Mouse (Mus musculus) ES-E14 (cell line): ENCODE measurements at regions not wholly inside any gene's neighbourhood (a gene's known extent, or its start where the extent isn't known, plus 50 kb on each side); places are given as distances from the start of the nearest gene placed in this dataset.

Experiments
- DNase-seq: peaks from one replicate; pipeline ENCODE4 v3.0.0-alpha.2; 2013; ENCODE audit warnings: low read depth, low spot score
- H3K27ac ChIP-seq: 2 replicates; pipeline ENCODE4 v1.5.1; 2012; ENCODE audit warnings: low read depth, mild to moderate bottlenecking, low read length, moderate library complexity, mixed read lengths; ENCODE audit not compliant: poor library complexity, insufficient read depth, severe bottlenecking
- H3K36me3 ChIP-seq: 2 replicates; pipeline ENCODE4 v1.6.1; 2012; ENCODE audit warnings: mild to moderate bottlenecking, low read length, moderate library complexity, mixed read lengths; ENCODE audit not compliant: control insufficient read depth, poor library complexity, insufficient read depth, severe bottlenecking
- H3K4me1 ChIP-seq, 2 experiments: fragments of 150-350 bp in 1 of 2; sonication (generic) in 1 of 2; 2 replicates each; pipeline ENCODE4 v1.6.1; 2012; ENCODE audit warnings: low read length in 2 of 2, mild to moderate bottlenecking in 1 of 2, mixed read lengths in 1 of 2; ENCODE audit not compliant: control insufficient read depth in 2 of 2, insufficient read depth in 2 of 2, poor library complexity in 1 of 2
- H3K4me3 ChIP-seq, 2 experiments: fragments of 150-350 bp in 1 of 2; sonication (generic) in 1 of 2; 2 replicates each; pipeline ENCODE4 v1.5.1; 2012; ENCODE audit warnings: low read length in 2 of 2, low read depth in 1 of 2, mild to moderate bottlenecking in 1 of 2, mixed read lengths in 1 of 2; ENCODE audit not compliant: insufficient read depth in 1 of 2, poor library complexity in 1 of 2, severe bottlenecking in 1 of 2
- H3K9ac ChIP-seq: 2 replicates; pipeline ENCODE4 v1.6.1; 2012; ENCODE audit warnings: low read depth, mild to moderate bottlenecking, low read length, mixed read lengths; ENCODE audit not compliant: poor library complexity, insufficient read depth, severe bottlenecking
- H3K9me3 ChIP-seq: fragments of 150-350 bp; sonication (generic); 2 replicates; pipeline ENCODE4 v1.6.1; 2012; ENCODE audit warnings: low read depth, mild to moderate bottlenecking, low read length; ENCODE audit not compliant: control insufficient read depth, insufficient read depth
- CHD2 ChIP-seq: IDR thresholded peaks from 2 replicates; pipeline ENCODE4 v1.6.1; 2014; ENCODE audit warnings: mild to moderate bottlenecking, low read depth, low read length, inconsistent platforms
- HCFC1 ChIP-seq: IDR thresholded peaks from 2 replicates; pipeline ENCODE4 v1.6.1; 2012; ENCODE audit warnings: low read length, inconsistent platforms, borderline replicate concordance; ENCODE audit not compliant: insufficient read depth
- MAFK ChIP-seq: IDR thresholded peaks from 2 replicates; pipeline ENCODE4 v1.6.1; 2014; ENCODE audit warnings: mild to moderate bottlenecking, low read depth, low read length, inconsistent platforms; ENCODE audit not compliant: insufficient read depth
- ZC3H11A ChIP-seq: IDR thresholded peaks from 2 replicates; pipeline ENCODE4 v1.6.1; 2012; ENCODE audit warnings: low read depth, mild to moderate bottlenecking, inconsistent platforms, low read length, borderline replicate concordance
- ZNF384 ChIP-seq: IDR thresholded peaks from 2 replicates; pipeline ENCODE4 v1.6.1; 2012; ENCODE audit warnings: low read depth, low read length, inconsistent platforms
- in situ Hi-C, 2 experiments: fragments of 600-800 bp; cut with MboI; formaldehyde crosslinking; loops; one replicate each; pipeline ENCODE4 v1.15.1; 2025; ENCODE audit warnings: low sequenced_read_pairs in 2 of 2, inconsistent platforms in 1 of 2; ENCODE audit not compliant: unreplicated experiment in 2 of 2

DNA sequence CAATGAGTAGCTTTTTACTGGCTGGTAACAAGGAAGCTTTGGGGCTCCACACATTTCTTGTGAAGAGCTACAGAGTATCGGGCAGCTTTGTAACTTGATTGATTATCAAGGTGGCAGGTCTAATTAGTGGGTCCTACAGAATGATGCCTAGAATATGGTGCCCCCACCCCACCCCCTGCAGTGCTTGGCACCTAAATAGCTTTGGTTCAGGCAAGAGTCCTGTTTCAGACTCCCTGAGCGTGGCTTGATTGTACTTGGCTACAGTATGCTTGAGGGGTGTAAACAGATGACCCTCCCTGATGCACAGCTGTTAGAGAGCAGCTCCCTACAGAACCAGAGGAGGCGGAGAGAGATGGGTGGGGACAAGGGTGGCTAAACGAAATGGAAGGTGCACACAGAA, 145.7 kb upstream of the Npvf start:
- H3K9ac ChIP-seq: no peak overlapping the region
- no peak for TF ChIP-seq ZC3H11A
- no peak for TF ChIP-seq HCFC1
- TF ChIP-seq MAFK: no peak
- no peak for TF ChIP-seq ZNF384
- TF ChIP-seq CHD2: no peak
- DNase-seq: no peak
- no peaks in the 10 kb centered on the region for H3K4me1 ChIP-seq
- H3K4me3 ChIP-seq: no peak overlapping the region
- H3K36me3 ChIP-seq: no peaks in the 10 kb centered on the region
- no peak overlapping the region for H3K27ac ChIP-seq
- no peaks in the 10 kb centered on the region for H3K9me3 ChIP-seq
- in situ Hi-C loops: loop anchor here in 1 of 2 experiments (25.0 kb wide), 1 partner anchor 362 kb away; no protein-coding TSS in a partner anchor

DNA sequence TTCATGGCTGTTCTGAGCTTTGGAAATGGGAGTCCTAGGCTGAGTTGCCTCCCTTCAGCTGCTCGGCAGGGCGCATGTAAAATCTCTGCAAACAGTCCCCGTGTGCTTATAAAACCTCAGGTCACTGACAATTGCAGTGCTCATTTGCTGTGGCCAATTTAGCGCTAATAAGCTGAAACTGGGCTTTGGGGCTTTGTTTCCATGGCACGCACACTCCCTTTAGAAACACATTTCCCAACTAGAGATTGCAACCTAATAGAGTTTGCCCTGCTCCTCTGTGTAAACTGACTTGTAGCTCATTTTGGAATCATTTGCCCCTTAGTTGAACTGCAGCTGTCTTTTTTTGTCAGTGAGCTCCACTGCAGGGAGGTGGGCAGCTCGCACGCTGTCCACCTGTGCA, 148.7 kb upstream of the Npvf start:
- no peak for DNase-seq
- H3K36me3 ChIP-seq: no peaks in the 10 kb centered on the region
- in situ Hi-C loops: loop anchor here in 1 of 2 experiments (25.0 kb wide), 1 partner anchor 359 kb away; no protein-coding TSS in a partner anchor
- no peaks in the 10 kb centered on the region for H3K4me1 ChIP-seq
- no peaks in the 10 kb centered on the region for H3K9me3 ChIP-seq
- H3K27ac ChIP-seq: no peak overlapping the region
- TF ChIP-seq ZNF384 (no peak), CHD2 (no peak), HCFC1 (no peak), MAFK (no peak), ZC3H11A (no peak)
- no peak overlapping the region for H3K4me3 ChIP-seq
- H3K9ac ChIP-seq: no peak overlapping the region

- in situ Hi-C loops: loop anchor here in 1 of 2 experiments (25.0 kb wide), 1 partner anchor 358 kb away; no protein-coding TSS in a partner anchor
- no peaks in the 10 kb centered on the region for H3K9me3 ChIP-seq
- H3K27ac ChIP-seq: no peak overlapping the region
- no peaks in the 10 kb centered on the region for H3K4me1 ChIP-seq
- no peak overlapping the region for H3K4me3 ChIP-seq
- no peaks in the 10 kb centered on the region for H3K36me3 ChIP-seq
- TF ChIP-seq ZNF384 (no peak), HCFC1 (no peak), MAFK (no peak), ZC3H11A (no peak), CHD2 (no peak)
- DNase-seq: no peak
- no peak overlapping the region for H3K9ac ChIP-seq
These were observed 150.3 kb upstream of the Npvf start for GRCm38 (mm10) chr6:50804477-50805005.

DNA sequence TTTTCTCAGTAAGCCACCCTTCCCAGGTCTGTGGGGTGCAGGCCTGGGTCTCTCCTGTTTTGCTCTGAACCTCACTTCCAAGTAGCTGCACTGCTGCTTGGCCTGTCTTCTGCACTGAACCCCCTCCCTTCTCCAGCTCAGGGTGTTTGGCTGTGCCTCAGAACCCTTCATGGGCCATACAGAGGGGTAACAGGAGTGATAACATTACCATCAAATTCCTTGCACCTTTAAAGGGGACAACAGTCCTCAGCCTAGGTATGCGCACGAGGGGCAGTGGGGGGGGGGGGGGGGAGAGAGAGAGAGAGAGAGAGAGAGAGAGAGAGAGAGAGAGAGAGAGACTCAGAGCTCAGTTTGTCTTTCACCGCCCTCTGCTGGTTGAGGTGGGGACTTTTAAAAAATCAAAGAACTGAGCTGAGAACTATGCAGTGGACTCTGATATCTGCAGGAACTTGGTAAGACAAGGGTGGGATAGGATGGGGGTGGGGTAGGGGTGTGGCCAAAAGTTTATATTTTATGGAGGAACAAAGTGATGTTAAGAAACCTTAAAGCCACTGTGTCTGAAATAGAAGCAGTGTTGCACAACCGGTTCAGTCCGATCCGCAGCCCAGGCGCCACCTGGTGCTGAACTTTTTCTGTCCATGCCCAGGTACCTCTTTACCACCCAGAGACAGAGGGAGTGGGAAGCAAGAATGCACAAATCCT, 152.3 kb upstream of the Npvf start:
- H3K9ac ChIP-seq: no peak overlapping the region
- no peak for TF ChIP-seq ZC3H11A
- no peak for TF ChIP-seq ZNF384
- no peak for TF ChIP-seq MAFK
- no peak for TF ChIP-seq HCFC1
- no peak for TF ChIP-seq CHD2
- no peak for DNase-seq
- H3K4me1 ChIP-seq: no peaks in the 10 kb centered on the region
- H3K4me3 ChIP-seq: no peak overlapping the region
- H3K36me3 ChIP-seq: no peaks in the 10 kb centered on the region
- no peaks in the 10 kb centered on the region for H3K9me3 ChIP-seq
- H3K27ac ChIP-seq: no peak overlapping the region
- in situ Hi-C loops: loop anchor here in 1 of 2 experiments (25.0 kb wide), 1 partner anchor 356 kb away; no protein-coding TSS in a partner anchor
